Mouse (Mus musculus): ENCODE results near the gene Lpp. TPM values are rescaled to one million over a fixed set of nuclear protein-coding genes. Genes with fewer than 3 reads are reported as not detected.

Lpp gene
- polyA plus RNA-seq, 1 experiment: 15.0 TPM

GRCm38 (mm10) chr16:24476911-24477401 is 83.6 kb downstream of the Lpp start:
- no peak overlapping the region for H3K4me3 ChIP-seq (ENCODE audit: control insufficient read depth, insufficient read depth, low read length)
- TF ChIP-seq POLR2A (IDR thresholded peaks at IDR 0.05; ENCODE audit: control insufficient read depth, extremely low read depth, insufficient read depth, low read length, poor library complexity): no peak
- TF ChIP-seq CTCF (IDR thresholded peaks at IDR 0.05; ENCODE audit: borderline replicate concordance, control insufficient read depth, extremely low read depth, insufficient read depth, low read length, poor library complexity): no peak
- 89% methylated on average over 3 of the region's 3 CpGs for WGBS
- H3K27ac ChIP-seq (ENCODE audit: control insufficient read depth, insufficient read depth, low read length): no peak overlapping the region
- H3K27me3 ChIP-seq (ENCODE audit: control insufficient read depth, insufficient read depth, low read length): no peaks in the 10 kb centered on the region
- no peak for DNase-seq
- no peaks in the 10 kb centered on the region for H3K36me3 ChIP-seq (ENCODE audit: control insufficient read depth, insufficient read depth, low read length)
- peaks cover 6% of the 10 kb centered on the region; the same call in 1 of the 2 replicates for H3K4me1 ChIP-seq (replicated peaks; ENCODE audit: control insufficient read depth, insufficient read depth, low read length)

DNA sequence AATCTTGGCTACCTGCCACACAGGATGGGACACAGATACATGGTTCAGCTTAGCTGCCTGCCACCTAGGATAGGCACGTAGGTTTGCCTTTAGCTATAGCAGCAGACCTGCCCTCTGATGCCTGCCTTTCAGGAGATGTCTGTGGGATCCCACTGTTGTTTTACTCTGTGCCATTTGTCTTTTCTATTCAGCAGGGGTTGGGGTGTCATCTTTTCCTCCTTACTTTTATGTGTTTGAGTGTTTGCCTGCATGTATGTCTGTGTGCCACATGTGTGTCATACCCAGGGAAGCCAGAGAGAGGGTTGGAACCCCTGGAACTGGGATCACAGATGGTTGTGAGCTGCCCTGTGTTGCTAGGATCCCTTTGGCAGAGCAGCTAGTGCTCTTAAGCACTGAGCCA is 84.7 kb downstream of the Lpp start:
- Histone ChIP-seq H3K36me3 (ENCODE audit: control insufficient read depth, insufficient read depth, low read length) (no peaks in the 10 kb centered on the region), H3K27ac (ENCODE audit: control insufficient read depth, insufficient read depth, low read length) (no peak overlapping the region), H3K27me3 (ENCODE audit: control insufficient read depth, insufficient read depth, low read length) (no peaks in the 10 kb centered on the region), H3K4me1 (replicated peaks; ENCODE audit: control insufficient read depth, insufficient read depth, low read length) (peaks cover 6% of the 10 kb centered on the region), H3K4me3 (ENCODE audit: control insufficient read depth, insufficient read depth, low read length) (no peak overlapping the region)
- TF ChIP-seq POLR2A (IDR thresholded peaks at IDR 0.05; ENCODE audit: control insufficient read depth, extremely low read depth, insufficient read depth, low read length, poor library complexity) (no peak), CTCF (IDR thresholded peaks at IDR 0.05; ENCODE audit: borderline replicate concordance, control insufficient read depth, extremely low read depth, insufficient read depth, low read length, poor library complexity) (no peak)
- 89% methylated on average over 1 of the region's 1 CpGs for WGBS
- no peak for DNase-seq

GRCm38 (mm10) chr16:24478851-24479250 is 85.5 kb downstream of the Lpp start:
- no peak overlapping the region for H3K4me3 ChIP-seq (ENCODE audit: control insufficient read depth, insufficient read depth, low read length)
- no peak overlapping the region for H3K27ac ChIP-seq (ENCODE audit: control insufficient read depth, insufficient read depth, low read length)
- no peaks in the 10 kb centered on the region for H3K36me3 ChIP-seq (ENCODE audit: control insufficient read depth, insufficient read depth, low read length)
- 96% methylated on average over 4 of the region's 4 CpGs for WGBS
- H3K27me3 ChIP-seq (ENCODE audit: control insufficient read depth, insufficient read depth, low read length): no peaks in the 10 kb centered on the region
- no peak for DNase-seq
- TF ChIP-seq POLR2A (IDR thresholded peaks at IDR 0.05; ENCODE audit: control insufficient read depth, extremely low read depth, insufficient read depth, low read length, poor library complexity) (no peak), CTCF (IDR thresholded peaks at IDR 0.05; ENCODE audit: borderline replicate concordance, control insufficient read depth, extremely low read depth, insufficient read depth, low read length, poor library complexity) (no peak)
- peaks cover 9% of the 10 kb centered on the region for H3K4me1 ChIP-seq (replicated peaks; ENCODE audit: control insufficient read depth, insufficient read depth, low read length)

- H3K36me3 ChIP-seq (ENCODE audit: control insufficient read depth, insufficient read depth, low read length): no peaks in the 10 kb centered on the region
- DNase-seq: no peak
- peaks cover 10% of the 10 kb centered on the region for H3K4me1 ChIP-seq (replicated peaks; ENCODE audit: control insufficient read depth, insufficient read depth, low read length)
- no peak for TF ChIP-seq POLR2A (IDR thresholded peaks at IDR 0.05; ENCODE audit: control insufficient read depth, extremely low read depth, insufficient read depth, low read length, poor library complexity)
- TF ChIP-seq CTCF (IDR thresholded peaks at IDR 0.05; ENCODE audit: borderline replicate concordance, control insufficient read depth, extremely low read depth, insufficient read depth, low read length, poor library complexity): no peak
- H3K4me3 ChIP-seq (ENCODE audit: control insufficient read depth, insufficient read depth, low read length): no peak overlapping the region
- H3K27me3 ChIP-seq (ENCODE audit: control insufficient read depth, insufficient read depth, low read length): no peaks in the 10 kb centered on the region
- 97% methylated on average over 6 of the region's 6 CpGs for WGBS
- no peak overlapping the region for H3K27ac ChIP-seq (ENCODE audit: control insufficient read depth, insufficient read depth, low read length)
These were observed 89.3 kb downstream of the Lpp start for GRCm38 (mm10) chr16:24482648-24483047.

DNA sequence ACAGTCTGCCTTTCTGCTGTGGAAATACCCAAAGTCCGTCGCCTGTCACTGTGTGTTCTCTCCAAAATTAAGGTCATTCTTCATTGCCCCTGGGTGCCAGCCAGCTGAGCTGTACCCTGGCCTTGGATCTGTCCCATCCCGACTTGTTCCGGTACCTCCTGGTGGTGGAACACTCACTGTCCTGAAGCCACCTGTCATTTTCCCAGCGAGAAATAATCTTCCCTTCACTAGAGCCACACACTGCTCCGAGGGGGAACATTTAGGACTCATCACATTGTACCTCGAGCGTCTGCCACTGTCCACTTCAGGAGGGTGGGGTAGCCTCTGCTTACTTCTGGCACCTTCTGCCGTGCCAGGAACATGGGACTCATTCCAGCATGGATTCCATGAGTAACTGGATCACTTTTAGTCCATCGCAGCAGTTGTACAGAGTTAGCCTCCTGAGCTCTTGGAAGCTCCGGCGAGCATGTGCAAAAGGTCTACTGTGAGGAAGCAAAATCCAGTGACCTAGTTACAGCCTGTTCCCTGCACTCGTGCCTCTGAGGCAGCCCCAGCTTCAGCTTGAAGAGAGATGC is 90.3 kb downstream of the Lpp start:
- Histone ChIP-seq H3K4me3 (ENCODE audit: control insufficient read depth, insufficient read depth, low read length) (no peak overlapping the region), H3K27me3 (ENCODE audit: control insufficient read depth, insufficient read depth, low read length) (no peaks in the 10 kb centered on the region), H3K4me1 (replicated peaks; ENCODE audit: control insufficient read depth, insufficient read depth, low read length) (peaks cover 15% of the 10 kb centered on the region), H3K36me3 (ENCODE audit: control insufficient read depth, insufficient read depth, low read length) (no peaks in the 10 kb centered on the region), H3K27ac (ENCODE audit: control insufficient read depth, insufficient read depth, low read length) (no peak overlapping the region)
- TF ChIP-seq CTCF (IDR thresholded peaks at IDR 0.05; ENCODE audit: borderline replicate concordance, control insufficient read depth, extremely low read depth, insufficient read depth, low read length, poor library complexity) (no peak), POLR2A (IDR thresholded peaks at IDR 0.05; ENCODE audit: control insufficient read depth, extremely low read depth, insufficient read depth, low read length, poor library complexity) (no peak)
- 92% methylated on average over 13 of the region's 13 CpGs for WGBS
- no peak for DNase-seq

- peaks cover 22% of the 10 kb centered on the region for H3K4me1 ChIP-seq (replicated peaks; ENCODE audit: control insufficient read depth, insufficient read depth, low read length)
- no peak for DNase-seq
- 63% methylated on average over 6 of the region's 6 CpGs for WGBS
- no peaks in the 10 kb centered on the region for H3K36me3 ChIP-seq (ENCODE audit: control insufficient read depth, insufficient read depth, low read length)
- TF ChIP-seq POLR2A (IDR thresholded peaks at IDR 0.05; ENCODE audit: control insufficient read depth, extremely low read depth, insufficient read depth, low read length, poor library complexity) (no peak), CTCF (IDR thresholded peaks at IDR 0.05; ENCODE audit: borderline replicate concordance, control insufficient read depth, extremely low read depth, insufficient read depth, low read length, poor library complexity) (no peak)
- H3K4me3 ChIP-seq (ENCODE audit: control insufficient read depth, insufficient read depth, low read length): no peak overlapping the region
- H3K27ac ChIP-seq (ENCODE audit: control insufficient read depth, insufficient read depth, low read length): no peak overlapping the region
- no peaks in the 10 kb centered on the region for H3K27me3 ChIP-seq (ENCODE audit: control insufficient read depth, insufficient read depth, low read length)
These were observed 94.5 kb downstream of the Lpp start for GRCm38 (mm10) chr16:24487782-24488241.

All from thymus, adult 2 months (tissue).